ENCODE assay signal across 20 mouse cellular contexts in genomic region chr5:53159166-53159565, GRCm38 (mm10).
"Had no signal": no experiment of that assay in that cellular context is flagged by ENCODE, and none has a peak within 500 bp of the region (broad histone marks: within the 10 kb centered on the region; RNA-seq: fewer than 3 reads in every experiment).

No protein-coding gene starts in this region.

- H3K27me3 ChIP-seq: heart, embryonic 13.5 days; heart, embryonic 15.5 days; hindbrain, embryonic 13.5 days; hindbrain, embryonic 15.5 days; limb, embryonic 13.5 days; limb, embryonic 15.5 days; liver, embryonic 12.5 days had no signal

- H3K27ac ChIP-seq: heart, adult 2 months; heart, embryonic 13.5 days; heart, embryonic 15.5 days; hindbrain, embryonic 13.5 days; hindbrain, embryonic 15.5 days; hindbrain, postnatal 0 days; kidney, postnatal 0 days; limb, embryonic 13.5 days; limb, embryonic 15.5 days; liver, embryonic 12.5 days; liver, embryonic 14.5 days had no signal

- H3K4me3 ChIP-seq: heart, adult 2 months; heart, embryonic 13.5 days; heart, embryonic 15.5 days; hindbrain, embryonic 13.5 days; hindbrain, embryonic 15.5 days; limb, embryonic 13.5 days; limb, embryonic 15.5 days; liver, embryonic 12.5 days had no signal

- DNase-seq: gastrocnemius, postnatal 14 days; gastrocnemius, postnatal 36 days; heart, adult 11 months; heart, adult 2 months; heart, postnatal 14 days; heart, postnatal 36 days; kidney, adult 11 months; kidney, postnatal 14 days; layer of hippocampus, adult 9-11 months; layer of hippocampus, postnatal 36 days had no signal

- H3K4me1 ChIP-seq: hindbrain, embryonic 13.5 days; hindbrain, embryonic 15.5 days; liver, embryonic 12.5 days had no signal
